ENCODE assay signal across 7 mouse cellular contexts in genomic region chr11:6066176-6066575, GRCm38 (mm10). TPM values are rescaled to one million over a fixed set of nuclear protein-coding genes. Genes with fewer than 3 reads are reported as not detected.
DNase-seq lines count a peak whose midpoint lies in the region; ATAC-seq and TF ChIP-seq lines count a peak whose summit lies in the region.

Gene Camk2b, minus strand, starts transcription at chr11:6066362.

- DNase-seq in lung, postnatal 0 days (ENCODE audit: low spot score) = no peak
- no peak for DNase-seq in lung, postnatal 36 days
- DNase-seq in Muller cell, postnatal 12 days (ENCODE audit: inconsistent ontology term) = no peak

- no peaks in the 10 kb centered on the region for H3K9me3 ChIP-seq in lung, postnatal 0 days (ENCODE audit: low read length)
- H3K9me3 ChIP-seq in forebrain, embryonic 12.5 days = no peaks in the 10 kb centered on the region
- no peaks in the 10 kb centered on the region for H3K9me3 ChIP-seq in intestine, embryonic 16.5 days (ENCODE audit: control insufficient read depth, low read length)
- H3K9me3 ChIP-seq in midbrain, embryonic 13.5 days = no peaks in the 10 kb centered on the region

- H3K4me2 ChIP-seq in lung, postnatal 0 days (replicated peaks; ENCODE audit: low read depth, low read length) = peak within 1 kb of the TSS; percentile 65
- peak within 1 kb of the TSS; percentile 69 for H3K4me2 ChIP-seq in forebrain, embryonic 12.5 days
- peak within 1 kb of the TSS; percentile 66 for H3K4me2 ChIP-seq in intestine, embryonic 16.5 days (ENCODE audit: low read depth, low read length)
- peak within 1 kb of the TSS; percentile 62 for H3K4me2 ChIP-seq in midbrain, embryonic 13.5 days (replicated peaks)

- H3K36me3 ChIP-seq in lung, postnatal 0 days (ENCODE audit: insufficient read depth, low read length) = no peaks in the 10 kb centered on the region
- no peaks in the 10 kb centered on the region for H3K36me3 ChIP-seq in forebrain, embryonic 12.5 days (replicated peaks)
- no peaks in the 10 kb centered on the region for H3K36me3 ChIP-seq in intestine, embryonic 16.5 days (ENCODE audit: control insufficient read depth, insufficient read depth, low read length)
- H3K36me3 ChIP-seq in midbrain, embryonic 13.5 days = no peaks in the 10 kb centered on the region

- H3K27ac ChIP-seq in lung, postnatal 0 days (ENCODE audit: low read length) = no peak within 1 kb of the TSS
- 0 out of 2 replicates have a peak within 1 kb of the TSS, but pooled peaks have one; percentile 25 for H3K27ac ChIP-seq in forebrain, embryonic 12.5 days
- no peak within 1 kb of the TSS for H3K27ac ChIP-seq in intestine, embryonic 16.5 days (ENCODE audit: low read length)
- H3K27ac ChIP-seq in midbrain, embryonic 13.5 days = peak within 1 kb of the TSS; percentile 70

- H3K27me3 ChIP-seq in lung, postnatal 0 days (replicated peaks; ENCODE audit: insufficient read depth, low read length) = peaks cover 42% of the 10 kb centered on the region
- peaks cover 93% of the 10 kb centered on the region for H3K27me3 ChIP-seq in forebrain, embryonic 12.5 days
- peaks cover 81% of the 10 kb centered on the region for H3K27me3 ChIP-seq in intestine, embryonic 16.5 days (replicated peaks; ENCODE audit: control insufficient read depth, insufficient read depth, low read length)
- H3K27me3 ChIP-seq in midbrain, embryonic 13.5 days = peaks cover 78% of the 10 kb centered on the region

- H3K9ac ChIP-seq in lung, postnatal 0 days (replicated peaks; ENCODE audit: low read depth) = no peak within 1 kb of the TSS
- peak within 1 kb of the TSS; percentile 55 for H3K9ac ChIP-seq in forebrain, embryonic 12.5 days
- peak within 1 kb of the TSS; percentile 55 for H3K9ac ChIP-seq in intestine, embryonic 16.5 days (ENCODE audit: low read depth, low read length)
- peak within 1 kb of the TSS; percentile 75 for H3K9ac ChIP-seq in midbrain, embryonic 13.5 days (replicated peaks)

- no peak for TF ChIP-seq EP300 in lung, postnatal 0 days (IDR thresholded peaks at IDR 0.05)

- H3K4me1 ChIP-seq in lung, postnatal 0 days (ENCODE audit: insufficient read depth, low read depth, low read length) = no peaks in the 10 kb centered on the region
- peaks cover 27% of the 10 kb centered on the region for H3K4me1 ChIP-seq in forebrain, embryonic 12.5 days
- H3K4me1 ChIP-seq in intestine, embryonic 16.5 days (ENCODE audit: control insufficient read depth, insufficient read depth, low read length) = peaks cover 8% of the 10 kb centered on the region; the same call in 1 of the 2 replicates
- peaks cover 40% of the 10 kb centered on the region for H3K4me1 ChIP-seq in midbrain, embryonic 13.5 days (replicated peaks)

- peak within 1 kb of the TSS; percentile 42 for H3K4me3 ChIP-seq in lung, postnatal 0 days (ENCODE audit: low read depth, low read length)
- H3K4me3 ChIP-seq in forebrain, embryonic 12.5 days (replicated peaks) = peak within 1 kb of the TSS; percentile 51
- peak within 1 kb of the TSS; percentile 54 for H3K4me3 ChIP-seq in intestine, embryonic 16.5 days (ENCODE audit: low read length)
- peak within 1 kb of the TSS; percentile 51 for H3K4me3 ChIP-seq in midbrain, embryonic 13.5 days (replicated peaks)

- TF ChIP-seq CTCF in lung, postnatal 0 days (IDR thresholded peaks at IDR 0.05) = no peak

- no peak for ATAC-seq in lung, postnatal 0 days
- no peak for ATAC-seq in forebrain, embryonic 12.5 days (ENCODE audit: low FRiP score)
- no peak for ATAC-seq in intestine, embryonic 16.5 days
- ATAC-seq in midbrain, embryonic 13.5 days = no peak
- no peak for ATAC-seq in megakaryocyte progenitor cell, adult 5-6 weeks (replicated peaks; ENCODE audit: poor library complexity)

- 21% methylated on average over 5 of the region's 6 CpGs for WGBS in lung, postnatal 0 days
- 14% methylated on average over 6 of the region's 6 CpGs for WGBS in forebrain, embryonic 12.5 days
- WGBS in intestine, embryonic 16.5 days = 9% methylated on average over 6 of the region's 6 CpGs
- 11% methylated on average over 6 of the region's 6 CpGs for WGBS in midbrain, embryonic 13.5 days

RNA-seq across cellular contexts. Expression of gene Camk2b, which starts in this region (rescaled TPM):
- 2.9 TPM in 2 replicates for polyA plus RNA-seq in lung, postnatal 0 days (2015; fragmentation: Nextera tagmentation; extraction: Ambion mirVana)
- polyA plus RNA-seq in forebrain, embryonic 12.5 days (2016; fragmentation: Nextera tagmentation; extraction: Ambion mirVana) = 11.0 and 11.7 TPM in 2 replicates
- 5.8 and 6.8 TPM in 2 replicates for polyA plus RNA-seq in intestine, embryonic 16.5 days (2015; fragmentation: Nextera tagmentation; extraction: Ambion mirVana)
- 45.6 and 47.0 TPM in 2 replicates for polyA plus RNA-seq in midbrain, embryonic 13.5 days (2015; fragmentation: Nextera tagmentation; extraction: Ambion mirVana)
- 1.2 and 1.8 TPM in 2 replicates for total RNA-seq in megakaryocyte progenitor cell, adult 5-6 weeks (2015)
- 0.83 and 1.7 TPM in 2 replicates for total RNA-seq in megakaryocyte progenitor cell, adult 5-6 weeks (2017)

Comparison
In these comparisons a context has a peak if more than half of its experiments do, and no peak if none do; other contexts are left out.
1. H3K27ac ChIP-seq: peak in forebrain, embryonic 12.5 days (single experiment) and midbrain, embryonic 13.5 days (single experiment); none in lung, postnatal 0 days (single experiment) and intestine, embryonic 16.5 days (single experiment).
2. Peak in every context shown above with its lines, with median percentiles within 50 percentile points of each other: H3K4me2 ChIP-seq and H3K4me3 ChIP-seq.